Mouse (Mus musculus): ENCODE data around the gene Per2.

DNA sequence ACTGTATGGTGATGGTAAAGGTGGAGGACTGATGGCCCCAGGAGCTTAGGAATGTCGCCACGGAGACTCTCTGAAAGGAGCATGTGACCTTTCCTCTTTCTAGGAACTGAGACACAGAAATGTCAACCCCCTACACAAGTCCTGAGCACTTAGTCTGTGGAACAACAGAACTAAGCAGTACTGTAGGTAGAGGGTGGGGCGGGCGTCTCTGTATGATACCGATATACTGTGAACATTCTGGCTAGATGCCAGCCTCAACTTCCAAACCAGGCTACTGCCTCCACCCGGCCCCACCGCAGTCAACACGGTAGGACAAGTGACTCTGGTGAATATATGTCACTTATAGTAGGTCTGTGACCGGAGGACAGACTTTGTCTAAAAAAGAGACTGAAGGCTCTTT lies 5.2 kb downstream of the Per2 start:
- TF ChIP-seq MAFK (IDR thresholded peaks at IDR 0.05; ENCODE audit: insufficient read depth, low read depth, low read length) (no peak), ZNF384 (IDR thresholded peaks at IDR 0.05; ENCODE audit: low read depth, low read length) (no peak)
